Mouse (Mus musculus) liver, postnatal 0 days (tissue): ENCODE data around the gene Otulinl. TPM values are rescaled to one million over a fixed set of nuclear protein-coding genes. Genes with fewer than 3 reads are reported as not detected.

ENCODE experiments used
- ATAC-seq: fragments of 200-750 bp; cut with Nextera tagmentation; 2 replicates; pipeline ENCODE4 v1.8.0; 2017; ENCODE audit warnings: mild to moderate bottlenecking, moderate library complexity
- DNase-seq: peaks from one replicate; pipeline ENCODE4 v3.0.0-alpha.2; 2016
- H3K27ac ChIP-seq: fragments of 300-500 bp; sonication (generic); 2 replicates; pipeline ENCODE4 v1.5.1; 2014; ENCODE audit warnings: antibody characterized with exemption, moderate library complexity, mild to moderate bottlenecking, low read depth
- H3K27me3 ChIP-seq: fragments of 300-500 bp; sonication (generic); 2 replicates; pipeline ENCODE4 v1.6.1; 2014; ENCODE audit warnings: low read length, control low read depth, mixed read lengths; ENCODE audit not compliant: insufficient read depth
- H3K36me3 ChIP-seq: fragments of 300-500 bp; sonication (generic); replicated peaks from 2 replicates; pipeline ENCODE4 v1.6.1; 2014; ENCODE audit warnings: mild to moderate bottlenecking, control low read depth, low read length, moderate library complexity, mixed read lengths; ENCODE audit not compliant: insufficient read depth
- H3K4me1 ChIP-seq: fragments of 300-500 bp; sonication (generic); 2 replicates; pipeline ENCODE4 v1.6.1; 2014; ENCODE audit warnings: antibody characterized with exemption, mild to moderate bottlenecking, control low read depth; ENCODE audit not compliant: insufficient read depth
- H3K4me2 ChIP-seq: fragments of 300-500 bp; sonication (generic); 2 replicates; pipeline ENCODE4 v1.6.1; 2014; ENCODE audit warnings: low read depth, mild to moderate bottlenecking, low read length, moderate library complexity, mixed read lengths
- H3K4me3 ChIP-seq: fragments of 300-500 bp; sonication (generic); 2 replicates; pipeline ENCODE4 v1.5.1; 2014; ENCODE audit warnings: low read depth, low read length
- H3K9ac ChIP-seq: fragments of 300-500 bp; sonication (generic); replicated peaks from 2 replicates; pipeline ENCODE4 v1.6.1; 2014; ENCODE audit warnings: mild to moderate bottlenecking, moderate library complexity
- H3K9me3 ChIP-seq: fragments of 300-500 bp; sonication (generic); 2 replicates; pipeline ENCODE4 v1.6.1; 2016; ENCODE audit warnings: mild to moderate bottlenecking, control low read depth, low read length, mixed read lengths
- CTCF ChIP-seq: sonication (generic); IDR thresholded peaks from 2 replicates; pipeline ENCODE4 v1.5.1; 2016; ENCODE audit warnings: antibody characterized with exemption, low read depth
- EP300 ChIP-seq: IDR thresholded peaks from 2 replicates; pipeline ENCODE4 v1.6.1; 2016; ENCODE audit warnings: antibody characterized with exemption, low read depth, mild to moderate bottlenecking
- WGBS: fragments of 180-500 bp; shearing (Covaris S2); extraction: QIAGEN DNeasy Blood & Tissue Kit; methylation state at CpG from one replicate; pipeline ENCODE4 v1.1.7; 2014; ENCODE audit not compliant: insufficient replicate concordance; 5-methylcytosine and 5-hydroxymethylcytosine counted together
- polyA plus RNA-seq: library from polyadenylated mRNA; unstranded; fragments of >200 nt; fragmentation: Nextera tagmentation; extraction: Ambion mirVana; gene quantifications from 2 replicates; pipeline ENCODE4 v1.2.1, GENCODE M21; 2015

Gene Otulinl
- polyA plus RNA-seq, 1 experiment from 2014 or later: 12.3 TPM

DNA sequence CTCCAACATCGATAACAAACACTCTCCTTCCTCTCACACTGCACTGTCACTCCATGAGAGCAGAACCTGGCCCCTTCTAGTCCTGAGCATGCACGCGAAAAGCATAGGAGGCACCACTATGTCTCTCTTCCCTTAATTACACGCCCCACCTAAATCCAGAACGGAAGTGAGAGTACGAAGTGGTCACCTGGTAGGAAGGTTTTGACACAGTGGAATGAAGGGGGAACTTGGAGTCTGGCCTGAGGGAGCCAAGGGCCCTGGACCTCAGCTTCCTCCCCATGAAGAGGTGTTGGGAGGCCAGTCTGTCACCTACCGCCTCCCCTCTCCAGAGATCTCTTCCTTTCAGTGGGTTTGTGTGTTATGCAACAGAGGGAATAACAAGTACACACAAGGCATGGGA, 6.3 kb downstream of the Otulinl start:
- peaks cover 3% of the 10 kb centered on the region; the same call in 1 of the 2 replicates for H3K27me3 ChIP-seq
- H3K36me3 ChIP-seq: no peaks in the 10 kb centered on the region
- H3K4me3 ChIP-seq: no peak overlapping the region
- no peak for TF ChIP-seq EP300
- TF ChIP-seq CTCF: no peak
- H3K4me1 ChIP-seq: peaks cover 2% of the 10 kb centered on the region
- 46% methylated on average over 7 of the region's 7 CpGs for WGBS
- peak overlapping the region; percentile 44; the same call in 1 of the 2 replicates for H3K27ac ChIP-seq
- 0 out of 2 replicates have a peak overlapping the region, but pooled peaks have one; percentile 9 for H3K4me2 ChIP-seq
- DNase-seq: no peak
- H3K9ac ChIP-seq: no peak overlapping the region
- no peaks in the 10 kb centered on the region for H3K9me3 ChIP-seq
- ATAC-seq: no peak; the same call in 1 of the 2 replicates

DNA sequence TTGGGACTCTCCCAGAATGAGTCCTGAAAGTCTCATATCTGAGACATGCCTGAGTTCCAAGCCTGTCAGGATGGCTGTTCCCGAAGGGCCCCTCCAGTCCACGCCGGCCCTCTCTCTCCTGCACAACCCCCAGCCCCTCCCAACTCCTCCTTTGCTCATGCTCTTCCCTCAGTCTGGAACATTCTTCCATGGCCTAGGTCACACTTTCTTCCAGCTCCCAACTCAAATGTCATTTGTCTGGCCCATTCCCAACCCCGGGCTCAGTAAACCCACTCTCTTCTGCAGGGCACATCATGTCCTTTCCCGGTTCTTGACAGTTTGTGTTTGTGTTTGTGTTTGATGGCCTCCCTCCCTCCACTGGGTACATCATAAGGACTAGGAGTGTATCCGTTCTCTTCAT, 7.3 kb downstream of the Otulinl start:
- ATAC-seq (no peak), DNase-seq (no peak)
- Histone ChIP-seq H3K4me3 (no peak overlapping the region), H3K9me3 (no peaks in the 10 kb centered on the region), H3K9ac (no peak overlapping the region), H3K4me2 (no peak overlapping the region), H3K27ac (no peak overlapping the region), H3K4me1 (peaks cover 2% of the 10 kb centered on the region), H3K27me3 (no peaks in the 10 kb centered on the region), H3K36me3 (no peaks in the 10 kb centered on the region)
- 72% methylated on average over 6 of the region's 6 CpGs for WGBS
- TF ChIP-seq EP300 (no peak), CTCF (no peak)

DNA sequence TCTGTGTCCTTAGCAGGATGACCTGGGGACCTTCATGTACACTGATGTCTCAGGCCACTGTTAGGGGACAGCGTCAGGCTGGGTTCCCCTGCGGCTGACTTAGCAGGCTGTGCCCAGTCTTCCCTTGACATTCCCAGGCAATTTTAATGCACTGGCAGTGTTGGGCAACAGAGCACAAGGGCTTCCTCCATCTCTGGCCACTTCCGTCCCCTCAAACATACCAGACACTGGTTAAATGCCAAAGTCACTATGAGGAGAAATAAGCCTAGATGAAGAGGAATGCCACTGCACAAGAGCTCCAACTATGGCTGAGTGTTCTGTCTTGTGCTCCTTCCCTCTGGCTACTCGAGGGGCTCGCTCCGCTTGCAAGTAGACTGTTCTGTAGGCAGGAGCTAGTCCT, 8.2 kb downstream of the Otulinl start:
- no peaks in the 10 kb centered on the region for H3K9me3 ChIP-seq
- TF ChIP-seq EP300 (no peak), CTCF (no peak)
- H3K36me3 ChIP-seq: no peaks in the 10 kb centered on the region
- WGBS: 72% methylated on average over 6 of the region's 6 CpGs
- no peak overlapping the region for H3K4me2 ChIP-seq
- DNase-seq (no peak), ATAC-seq (no peak)
- H3K27me3 ChIP-seq: no peaks in the 10 kb centered on the region
- no peak overlapping the region for H3K9ac ChIP-seq
- peaks cover 2% of the 10 kb centered on the region for H3K4me1 ChIP-seq
- no peak overlapping the region for H3K4me3 ChIP-seq
- H3K27ac ChIP-seq: no peak overlapping the region

DNA sequence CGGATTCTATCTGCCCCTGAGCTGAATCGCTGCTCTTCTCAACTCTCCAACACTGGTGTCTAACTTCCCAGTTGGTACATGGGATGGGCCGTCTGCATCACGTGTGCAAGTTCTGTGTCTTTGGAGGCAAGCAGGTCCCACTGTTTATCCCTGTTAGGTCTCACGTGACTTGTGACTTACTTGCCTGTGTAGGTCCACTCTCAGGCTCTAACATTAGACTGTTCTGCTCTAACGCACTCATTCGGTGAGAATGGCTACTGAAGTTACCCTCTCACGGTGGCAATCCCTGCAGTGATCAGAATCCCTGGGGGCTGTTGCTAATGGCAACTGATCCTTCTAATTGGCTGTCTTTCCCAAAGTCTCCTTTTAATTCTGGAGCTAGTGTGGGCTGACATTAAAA, 9.1 kb downstream of the Otulinl start:
- WGBS: 57% methylated on average over 8 of the region's 8 CpGs
- Histone ChIP-seq H3K4me3 (no peak overlapping the region), H3K27ac (peak overlapping the region; percentile 29; the same call in 1 of the 2 replicates), H3K36me3 (no peaks in the 10 kb centered on the region), H3K4me2 (no peak overlapping the region), H3K9me3 (no peaks in the 10 kb centered on the region), H3K4me1 (peaks cover 2% of the 10 kb centered on the region), H3K27me3 (no peaks in the 10 kb centered on the region), H3K9ac (no peak overlapping the region)
- DNase-seq (no peak), ATAC-seq (no peak)
- TF ChIP-seq CTCF (no peak), EP300 (no peak)

DNA sequence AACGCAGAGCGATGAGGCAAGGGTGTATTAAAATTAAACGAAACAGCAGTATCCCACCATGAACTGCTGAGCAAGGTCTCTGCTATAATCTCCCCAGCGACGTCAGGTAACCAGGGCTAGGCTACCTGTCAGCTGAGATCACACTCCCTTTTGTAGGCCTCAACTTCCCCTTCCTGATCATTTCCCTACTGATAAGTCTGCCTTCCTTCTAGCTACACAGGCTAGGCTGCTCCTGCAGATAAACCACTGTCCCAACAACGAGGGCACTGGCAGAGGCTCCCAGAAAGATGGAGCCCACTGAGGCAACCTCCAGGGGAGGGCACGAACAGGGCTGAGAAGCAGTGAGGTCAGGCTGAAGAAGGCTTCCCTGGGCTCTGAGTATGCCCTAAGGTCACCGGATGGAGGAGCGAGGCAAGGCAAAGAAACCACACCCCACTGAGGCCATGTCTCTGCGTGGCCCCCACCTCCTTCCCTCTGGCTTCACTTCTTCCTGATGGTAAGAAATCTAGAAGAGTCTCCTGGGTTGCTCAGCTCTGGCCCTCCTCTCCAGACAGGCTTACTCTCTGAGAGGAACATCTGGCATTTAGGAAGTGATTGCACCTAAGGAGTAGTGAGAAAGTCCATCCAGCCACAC, 9.7 kb downstream of the Otulinl start:
- ATAC-seq: no peak
- peak overlapping the region; percentile 29 for H3K27ac ChIP-seq
- H3K27me3 ChIP-seq: no peaks in the 10 kb centered on the region
- no peak for DNase-seq
- no peaks in the 10 kb centered on the region for H3K9me3 ChIP-seq
- 41% methylated on average over 10 of the region's 10 CpGs for WGBS
- peaks cover 2% of the 10 kb centered on the region for H3K4me1 ChIP-seq
- peak overlapping the region; percentile 26; the same call in 1 of the 2 replicates for H3K4me2 ChIP-seq
- TF ChIP-seq CTCF (no peak), EP300 (no peak)
- H3K36me3 ChIP-seq: no peaks in the 10 kb centered on the region
- no peak overlapping the region for H3K4me3 ChIP-seq
- no peak overlapping the region for H3K9ac ChIP-seq

DNA sequence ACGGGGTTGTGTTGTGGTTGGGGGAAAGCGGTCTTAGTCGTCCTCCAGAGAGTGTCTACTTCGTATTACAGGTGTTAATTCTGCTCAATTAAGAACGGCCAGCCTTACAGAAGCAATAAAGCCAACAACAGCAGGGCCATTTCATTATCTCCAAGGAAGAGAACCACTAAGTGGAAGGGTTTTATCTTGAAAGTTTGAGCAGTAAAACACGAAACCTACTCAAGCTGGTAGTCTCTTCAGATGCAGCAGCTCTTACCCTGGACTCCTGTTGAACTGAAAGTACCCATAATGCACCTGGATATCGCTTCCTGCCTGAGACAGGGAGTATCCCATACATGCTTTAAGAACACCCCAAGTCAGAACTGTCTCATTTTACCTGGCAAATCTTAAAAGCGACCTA, 10.7 kb downstream of the Otulinl start:
- Histone ChIP-seq H3K9me3 (no peaks in the 10 kb centered on the region), H3K4me2 (no peak overlapping the region), H3K4me3 (no peak overlapping the region), H3K4me1 (peaks cover 2% of the 10 kb centered on the region), H3K27me3 (no peaks in the 10 kb centered on the region), H3K27ac (no peak overlapping the region), H3K9ac (no peak overlapping the region), H3K36me3 (no peaks in the 10 kb centered on the region)
- DNase-seq (no peak), ATAC-seq (no peak)
- WGBS: 68% methylated on average over 8 of the region's 8 CpGs
- no peak for TF ChIP-seq CTCF
- no peak for TF ChIP-seq EP300
